Mouse (Mus musculus) stomach, embryonic 14.5 days (tissue): Measurements from ENCODE around the gene Jtb. TPM values are rescaled to one million over a fixed set of nuclear protein-coding genes. Genes with fewer than 3 reads are reported as not detected.
"Not testable (repeated sequence)": the region's sequence is repeated elsewhere in the genome, so short reads cannot be mapped to it uniquely, and the experiment has no call there.

Experiments
- ATAC-seq: fragments of 200-750 bp; cut with Nextera tagmentation; 2 replicates; pipeline ENCODE4 v1.8.0; 2017; ENCODE audit warnings: low read depth, moderate TSS enrichment; ENCODE audit not compliant: insufficient number of reproducible peaks, insufficient read depth, low FRiP score
- H3K27ac ChIP-seq: fragments of 300-500 bp; sonication (generic); 2 replicates; pipeline ENCODE4 v1.5.1; 2014; ENCODE audit warnings: mild to moderate bottlenecking, low read length, moderate library complexity, mixed read lengths
- H3K27me3 ChIP-seq: fragments of 300-500 bp; sonication (generic); 2 replicates; pipeline ENCODE4 v1.6.1; 2014; ENCODE audit warnings: low read length, control low read depth, mixed read lengths; ENCODE audit not compliant: control insufficient read depth, insufficient read depth
- H3K36me3 ChIP-seq: fragments of 300-500 bp; sonication (generic); 2 replicates; pipeline ENCODE4 v1.6.1; 2014; ENCODE audit warnings: mild to moderate bottlenecking, control low read depth, low read length, moderate library complexity, mixed read lengths; ENCODE audit not compliant: control insufficient read depth, insufficient read depth
- H3K4me1 ChIP-seq: fragments of 300-500 bp; sonication (generic); 2 replicates; pipeline ENCODE4 v1.6.1; 2014; ENCODE audit warnings: low read length, control low read depth, mixed read lengths; ENCODE audit not compliant: control insufficient read depth, insufficient read depth
- H3K4me2 ChIP-seq: fragments of 300-500 bp; sonication (generic); replicated peaks from 2 replicates; pipeline ENCODE4 v1.6.1; 2014; ENCODE audit warnings: low read depth, low read length, control low read depth
- H3K4me3 ChIP-seq: fragments of 300-500 bp; sonication (generic); 2 replicates; pipeline ENCODE4 v1.5.1; 2014; ENCODE audit warnings: low read depth, low read length, control low read depth
- H3K9ac ChIP-seq: fragments of 300-500 bp; sonication (generic); replicated peaks from 2 replicates; pipeline ENCODE4 v1.6.1; 2014; ENCODE audit warnings: low read depth, mild to moderate bottlenecking, control low read depth, low read length, moderate library complexity, mixed read lengths
- H3K9me3 ChIP-seq: fragments of 300-500 bp; sonication (generic); 2 replicates; pipeline ENCODE4 v1.6.1; 2016; ENCODE audit warnings: low read depth, low read length, control low read depth; ENCODE audit not compliant: control insufficient read depth
- WGBS: fragments of 180-500 bp; shearing (Covaris S2); extraction: QIAGEN DNeasy Blood & Tissue Kit; methylation state at CpG from one replicate; pipeline ENCODE4 v1.1.7; 2014; 5-methylcytosine and 5-hydroxymethylcytosine counted together
- polyA plus RNA-seq: library from polyadenylated mRNA; unstranded; fragments of >200 nt; fragmentation: Nextera tagmentation; extraction: Ambion mirVana; gene quantifications from 2 replicates; pipeline ENCODE4 v1.2.1, GENCODE M21; 2014

Gene Jtb
- polyA plus RNA-seq, 1 experiment from 2014 or later, result 112 TPM

- H3K27ac ChIP-seq, ATAC-seq, H3K9ac ChIP-seq, H3K27me3 ChIP-seq, H3K9me3 ChIP-seq, H3K4me3 ChIP-seq, H3K4me2 ChIP-seq: not testable (repeated sequence)
- WGBS, result 96% methylated on average over 10 of the region's 12 CpGs
- Histone ChIP-seq H3K4me1 (peaks cover 18% of the 10 kb centered on the region; the same call in 1 of the 2 replicates), H3K36me3 (peaks cover 15% of the 10 kb centered on the region; the same call in 1 of the 2 replicates)
Observed at GRCm38 (mm10) chr3:90251731-90252226, 20.4 kb downstream of the Jtb start.

- 89% methylated on average over 2 of the region's 2 CpGs for WGBS
- Histone ChIP-seq H3K36me3 (peaks cover 20% of the 10 kb centered on the region), H3K4me1 (peaks cover 15% of the 10 kb centered on the region; the same call in 1 of the 2 replicates)
- not testable (repeated sequence) for ATAC-seq, H3K4me2 ChIP-seq, H3K9me3 ChIP-seq, H3K27ac ChIP-seq, H3K27me3 ChIP-seq, H3K9ac ChIP-seq, H3K4me3 ChIP-seq
Observed at GRCm38 (mm10) chr3:90252659-90253058, 21.3 kb downstream of the Jtb start.

- H3K9me3 ChIP-seq, H3K4me3 ChIP-seq, H3K4me2 ChIP-seq, H3K9ac ChIP-seq, H3K27ac ChIP-seq, ATAC-seq, H3K27me3 ChIP-seq: not testable (repeated sequence)
- H3K36me3 ChIP-seq, result peaks cover 20% of the 10 kb centered on the region
- peaks cover 15% of the 10 kb centered on the region; the same call in 1 of the 2 replicates for H3K4me1 ChIP-seq
- WGBS, result 79% methylated on average over 1 of the region's 1 CpGs
Observed at GRCm38 (mm10) chr3:90253174-90253573, 21.8 kb downstream of the Jtb start.

GRCm38 (mm10) chr3:90253653-90254418, 22.4 kb downstream of the Jtb start, which contains the start of gene Crtc2:
Crtc2 (plus strand) TSS chr3:90254163.
- Histone ChIP-seq H3K9ac (peak within 1 kb of the TSS; percentile 85), H3K4me1 (peaks cover 12% of the 10 kb centered on the region; the same call in 1 of the 2 replicates)
- WGBS, result under 1% methylated on average over 39 of the region's 40 CpGs

DNA sequence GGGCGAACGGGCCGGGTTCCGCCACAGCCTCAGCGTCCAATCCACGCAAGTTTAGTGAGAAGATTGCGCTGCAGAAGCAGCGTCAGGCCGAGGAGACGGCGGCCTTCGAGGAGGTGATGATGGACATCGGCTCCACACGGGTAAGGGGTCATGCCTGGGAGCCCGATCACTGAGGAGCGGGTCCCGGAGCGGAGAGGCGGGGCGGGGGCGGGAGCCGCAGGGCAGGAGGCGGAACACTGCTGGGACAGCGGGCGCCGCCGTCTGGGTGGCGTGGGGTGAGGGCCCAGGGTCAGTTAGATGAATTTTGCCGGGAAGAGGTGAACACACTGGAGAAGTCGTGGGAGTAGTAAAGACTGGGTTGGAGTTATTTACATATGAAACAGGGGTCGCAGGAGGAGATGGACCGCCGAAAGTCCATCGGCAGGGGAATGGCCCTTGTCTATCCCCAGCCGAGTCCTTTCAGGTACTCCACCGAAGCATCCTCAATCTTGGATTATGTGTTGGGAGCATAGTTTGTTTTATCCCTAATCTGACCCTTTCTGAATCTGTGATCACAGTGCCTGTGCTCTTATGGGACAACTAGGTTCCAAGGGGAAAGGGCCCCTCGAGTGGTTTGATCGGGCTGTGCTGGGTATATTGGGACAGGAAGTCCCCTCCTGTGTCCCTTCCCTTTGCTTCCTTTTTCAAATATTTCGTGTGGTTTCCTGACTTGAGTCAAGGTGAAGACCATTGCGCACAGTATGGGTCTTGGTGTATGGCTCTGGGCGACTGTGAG, 23.2 kb downstream of the Jtb start:
- ATAC-seq, result peak; percentile 51; the same call in 1 of the 2 replicates
- peak overlapping the region; percentile 85 for H3K9ac ChIP-seq
- H3K4me2 ChIP-seq, result peak overlapping the region; percentile 70
- no peaks in the 10 kb centered on the region for H3K27me3 ChIP-seq
- WGBS, result under 1% methylated on average over 41 of the region's 41 CpGs
- peak overlapping the region; percentile 86 for H3K27ac ChIP-seq
- H3K4me1 ChIP-seq, result peaks cover 6% of the 10 kb centered on the region; the same call in 1 of the 2 replicates
- H3K4me3 ChIP-seq, result peak overlapping the region; percentile 79
- no peaks in the 10 kb centered on the region for H3K9me3 ChIP-seq
- H3K36me3 ChIP-seq, result peaks cover 27% of the 10 kb centered on the region

More at GRCm38 (mm10) chr3:90253653-90254418, 22.4 kb downstream of the Jtb start, which contains the start of gene Crtc2:
- no peaks in the 10 kb centered on the region for H3K27me3 ChIP-seq
- peak; percentile 98 for ATAC-seq
- peaks cover 23% of the 10 kb centered on the region for H3K36me3 ChIP-seq
- H3K4me2 ChIP-seq, result peak within 1 kb of the TSS; percentile 70
- H3K4me3 ChIP-seq, result peak within 1 kb of the TSS; percentile 79
- peak within 1 kb of the TSS; percentile 86 for H3K27ac ChIP-seq
- H3K9me3 ChIP-seq, result no peaks in the 10 kb centered on the region

DNA sequence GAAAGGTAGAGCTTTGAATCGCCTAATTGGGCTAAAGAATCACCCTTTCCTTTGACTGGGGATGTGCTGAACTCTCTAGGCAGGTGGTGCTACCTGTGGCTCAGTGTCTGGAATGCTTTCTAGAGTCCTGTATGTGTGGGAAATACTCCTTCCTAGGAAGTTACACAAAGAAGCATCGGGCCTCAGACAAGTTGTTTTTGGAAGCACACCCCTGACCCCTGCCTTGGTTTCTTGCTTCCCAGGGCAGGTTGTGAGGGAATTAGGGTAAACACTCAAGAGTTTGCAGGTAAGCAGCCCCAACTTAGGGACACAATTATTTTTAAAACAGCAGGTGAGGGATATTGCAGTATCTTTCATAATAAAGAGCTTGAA, 23.8 kb downstream of the Jtb start:
- Histone ChIP-seq H3K27me3 (no peaks in the 10 kb centered on the region), H3K27ac (peak overlapping the region; percentile 21; the same call in 1 of the 2 replicates), H3K4me2 (peak overlapping the region; percentile 70), H3K9ac (peak overlapping the region; percentile 85; the same call in 1 of the 2 replicates), H3K9me3 (no peaks in the 10 kb centered on the region), H3K4me1 (peaks cover 6% of the 10 kb centered on the region; the same call in 1 of the 2 replicates), H3K36me3 (peaks cover 28% of the 10 kb centered on the region), H3K4me3 (peak overlapping the region; percentile 79)
- WGBS, result 13% methylated on average over 2 of the region's 2 CpGs
- ATAC-seq, result no peak

DNA sequence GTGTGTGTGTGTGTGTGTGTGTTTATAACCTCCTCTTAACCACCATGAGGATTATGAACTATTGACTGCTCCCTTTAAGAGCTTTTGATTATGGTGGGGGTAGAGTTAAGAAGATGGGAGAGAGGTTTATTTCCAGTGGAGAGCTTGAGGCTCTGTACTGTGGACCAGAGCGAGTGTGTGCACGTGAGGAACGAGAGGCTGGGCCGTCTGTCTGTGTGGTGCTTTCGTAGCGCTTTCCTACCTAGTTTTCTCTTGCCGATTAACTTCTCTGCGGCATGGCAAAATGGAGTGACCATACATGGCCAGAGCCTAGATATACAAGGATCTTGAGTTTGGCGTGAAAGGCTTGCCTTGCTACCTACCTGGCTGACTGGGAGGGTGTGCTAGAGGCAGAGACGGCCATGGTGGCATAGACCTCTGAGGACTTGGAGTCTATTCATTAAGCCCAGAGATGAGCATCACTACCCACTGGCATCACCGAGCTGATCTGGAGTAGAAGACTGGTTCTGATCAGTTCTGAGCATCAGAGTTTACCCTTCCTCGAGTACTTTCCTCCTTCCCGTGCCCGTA, 24.5 kb downstream of the Jtb start:
- WGBS, result 89% methylated on average over 14 of the region's 14 CpGs
- Histone ChIP-seq H3K4me2 (no peak overlapping the region), H3K27ac (no peak overlapping the region), H3K4me1 (peaks cover 6% of the 10 kb centered on the region; the same call in 1 of the 2 replicates), H3K4me3 (no peak overlapping the region), H3K36me3 (peaks cover 34% of the 10 kb centered on the region), H3K9ac (no peak overlapping the region), H3K27me3 (no peaks in the 10 kb centered on the region), H3K9me3 (no peaks in the 10 kb centered on the region)
- no peak for ATAC-seq
